Mouse (Mus musculus) midbrain, embryonic 12.5 days (tissue): Measurements from ENCODE around the gene Hnrnpul2. TPM values are rescaled to one million over a fixed set of nuclear protein-coding genes. Genes with fewer than 3 reads are reported as not detected.
"Not testable (repeated sequence)": the region's sequence is repeated elsewhere in the genome, so short reads cannot be mapped to it uniquely, and the experiment has no call there.

Source experiments
- ATAC-seq: fragments of 200-750 bp; cut with Nextera tagmentation; 2 replicates; pipeline ENCODE4 v1.8.0; 2017; ENCODE audit warnings: low read depth, moderate TSS enrichment, moderate library complexity; ENCODE audit not compliant: low FRiP score
- H3K27ac ChIP-seq: fragments of 300-500 bp; sonication (generic); replicated peaks from 2 replicates; pipeline ENCODE4 v1.5.1; 2016; ENCODE audit warnings: mild to moderate bottlenecking
- H3K27me3 ChIP-seq: fragments of 300-500 bp; sonication (generic); 2 replicates; pipeline ENCODE4 v1.6.1; 2016; ENCODE audit warnings: mild to moderate bottlenecking
- H3K36me3 ChIP-seq: fragments of 300-500 bp; sonication (generic); 2 replicates; pipeline ENCODE4 v1.6.1; 2016
- H3K4me1 ChIP-seq: fragments of 300-500 bp; sonication (generic); 2 replicates; pipeline ENCODE4 v1.6.1; 2016
- H3K4me2 ChIP-seq: fragments of 300-500 bp; sonication (generic); replicated peaks from 2 replicates; pipeline ENCODE4 v1.6.1; 2016; ENCODE audit warnings: mild to moderate bottlenecking, moderate library complexity
- H3K4me3 ChIP-seq: fragments of 300-500 bp; sonication (generic); 2 replicates; pipeline ENCODE4 v1.5.1; 2016; ENCODE audit warnings: mild to moderate bottlenecking
- H3K9ac ChIP-seq: fragments of 300-500 bp; sonication (generic); replicated peaks from 2 replicates; pipeline ENCODE4 v1.6.1; 2016; ENCODE audit warnings: mild to moderate bottlenecking, moderate library complexity
- H3K9me3 ChIP-seq: fragments of 300-500 bp; sonication (generic); 2 replicates; pipeline ENCODE4 v1.6.1; 2016; ENCODE audit warnings: mild to moderate bottlenecking
- WGBS: fragments of 180-500 bp; shearing (Covaris S2); methylation state at CpG from one replicate; pipeline ENCODE4 v1.1.7; 2016; 5-methylcytosine and 5-hydroxymethylcytosine counted together
- polyA plus RNA-seq: library from polyadenylated mRNA; unstranded; fragments of >200 nt; fragmentation: Nextera tagmentation; extraction: Ambion mirVana; gene quantifications from 2 replicates; pipeline ENCODE4 v1.2.1, GENCODE M21; 2016

Hnrnpul2 gene
- polyA plus RNA-seq, 1 experiment from 2014 or later, result 6.4 TPM

DNA sequence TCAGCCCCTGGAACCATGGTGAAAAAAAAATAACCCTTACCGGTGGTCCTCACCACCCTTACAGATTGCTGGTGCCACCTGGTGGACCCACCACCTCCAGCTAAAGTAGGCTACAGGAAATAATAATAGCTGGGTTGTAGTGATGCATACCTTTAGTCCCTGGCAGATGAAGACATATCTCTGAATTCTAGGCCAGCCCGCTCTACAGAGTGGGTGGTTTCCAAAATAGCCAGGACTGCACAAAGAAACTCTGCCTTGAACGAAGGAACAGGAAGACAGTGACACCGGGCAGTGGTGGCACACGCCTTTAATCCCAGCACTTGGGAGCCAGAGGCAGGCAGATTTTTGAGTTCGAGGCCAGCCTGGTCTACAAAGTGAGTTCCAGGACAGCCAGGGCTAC is 44.5 kb downstream of the Hnrnpul2 start:
- no peak for ATAC-seq
- 86% methylated on average over 6 of the region's 6 CpGs for WGBS

DNA sequence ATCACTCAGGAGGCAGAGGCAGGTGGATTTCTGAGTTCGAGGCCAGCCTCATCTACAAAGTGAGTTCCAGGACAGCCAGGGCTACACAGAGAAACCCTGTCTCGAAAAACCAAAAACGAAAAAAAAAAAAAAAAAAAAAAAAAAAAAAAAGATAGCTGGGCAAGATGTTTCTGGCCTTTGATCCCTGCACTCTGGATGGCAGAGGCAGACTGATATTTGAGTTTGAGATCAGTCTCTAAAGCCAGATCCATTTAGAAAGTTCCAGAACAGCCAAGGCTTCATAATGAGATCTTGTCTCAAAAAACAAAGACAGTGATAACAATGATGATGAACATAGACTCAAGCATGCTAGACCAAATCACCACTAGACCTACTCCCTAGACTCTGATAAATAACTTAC is 50.6 kb downstream of the Hnrnpul2 start:
- H3K4me2 ChIP-seq, H3K9ac ChIP-seq, H3K4me3 ChIP-seq, ATAC-seq, H3K9me3 ChIP-seq, H3K27me3 ChIP-seq, H3K27ac ChIP-seq: not testable (repeated sequence)
- peaks cover 13% of the 10 kb centered on the region for H3K4me1 ChIP-seq
- WGBS, result 82% methylated on average over 3 of the region's 3 CpGs
- H3K36me3 ChIP-seq, result peaks cover 24% of the 10 kb centered on the region

More for the DNA sequence above, 44.5 kb downstream of the Hnrnpul2 start:
- Histone ChIP-seq H3K27ac (no peak overlapping the region), H3K36me3 (no peaks in the 10 kb centered on the region), H3K4me2 (no peak overlapping the region), H3K4me3 (no peak overlapping the region), H3K27me3 (no peaks in the 10 kb centered on the region), H3K9ac (no peak overlapping the region), H3K4me1 (no peaks in the 10 kb centered on the region), H3K9me3 (no peaks in the 10 kb centered on the region)

DNA sequence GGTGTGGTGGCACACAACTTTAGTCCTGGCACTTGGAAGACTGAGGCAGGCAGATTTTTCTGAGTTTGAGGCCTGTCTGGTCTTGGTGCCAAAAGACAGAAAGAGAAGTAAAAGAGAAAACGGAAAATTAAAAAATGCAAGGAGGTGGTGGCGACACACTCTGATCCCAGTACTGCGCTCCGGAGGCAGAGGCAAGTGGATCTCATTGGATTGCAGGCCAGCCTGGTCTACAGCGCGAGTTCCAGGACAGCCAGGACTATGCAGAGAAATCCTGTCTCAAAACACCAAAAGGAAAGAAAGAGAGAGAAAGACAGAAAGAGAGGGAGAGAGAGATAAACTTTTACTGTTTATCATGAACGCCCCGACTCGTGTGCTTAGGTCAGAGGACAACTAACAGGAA is 51.0 kb downstream of the Hnrnpul2 start:
- Histone ChIP-seq H3K4me3 (peak overlapping the region; percentile 93), H3K4me2 (peak overlapping the region; percentile 91), H3K27me3 (no peaks in the 10 kb centered on the region), H3K9me3 (no peaks in the 10 kb centered on the region), H3K9ac (peak overlapping the region; percentile 94), H3K4me1 (peaks cover 13% of the 10 kb centered on the region), H3K27ac (peak overlapping the region; percentile 73), H3K36me3 (peaks cover 28% of the 10 kb centered on the region)
- peak; percentile 50 for ATAC-seq
- WGBS, result 61% methylated on average over 9 of the region's 9 CpGs

DNA sequence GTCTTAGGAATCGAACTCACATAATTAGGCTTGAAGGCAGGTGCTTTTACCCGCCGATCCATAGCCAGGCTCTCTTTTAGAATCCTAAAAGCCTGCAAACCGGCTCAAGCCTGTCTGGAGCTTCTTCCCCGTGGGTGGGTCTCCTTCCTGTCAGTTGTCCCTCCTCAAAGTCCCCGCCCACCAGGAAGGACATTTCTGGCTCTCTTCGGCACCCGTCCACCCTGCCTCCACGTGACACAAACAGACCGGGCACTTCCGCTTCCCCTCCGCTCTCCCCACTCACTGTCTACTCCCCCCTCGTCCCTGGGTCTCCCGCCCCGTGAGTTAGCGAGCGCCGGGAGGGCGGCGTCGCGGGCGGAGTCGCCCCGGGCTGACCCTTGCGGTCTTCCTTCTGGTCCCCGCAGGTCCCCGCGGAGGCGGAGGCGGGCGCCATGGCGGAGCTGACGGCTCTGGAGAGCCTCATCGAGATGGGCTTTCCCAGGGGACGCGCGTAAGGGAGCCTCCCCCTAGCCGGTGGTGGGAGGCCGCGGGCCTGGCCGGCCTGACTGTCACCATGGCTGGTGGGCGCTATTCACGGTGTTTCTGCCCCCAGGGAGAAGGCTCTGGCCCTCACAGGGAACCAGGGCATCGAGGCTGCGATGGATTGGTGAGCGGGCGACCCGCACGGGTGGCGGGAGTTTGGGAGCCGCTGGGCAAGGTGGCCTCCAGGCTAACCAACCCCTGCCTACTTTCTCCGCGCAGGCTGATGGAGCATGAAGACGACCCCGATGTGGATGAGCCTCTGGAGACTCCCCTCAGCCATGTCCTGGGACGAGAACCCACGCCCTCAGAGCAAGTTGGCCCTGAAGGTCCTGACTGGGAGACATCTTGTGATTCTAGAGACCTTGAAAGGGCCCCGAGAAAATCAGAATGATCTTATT is 51.7 kb downstream of the Hnrnpul2 start, which contains the start of gene Ubxn1:
Gene Ubxn1 (plus strand): TSS at position 230 of the 920 bp plus-strand sequence.
- peak; percentile 99 for ATAC-seq
- peak within 1 kb of the TSS; percentile 94 for H3K9ac ChIP-seq
- no peaks in the 10 kb centered on the region for H3K27me3 ChIP-seq
- 1% methylated on average over 59 of the region's 59 CpGs for WGBS
- H3K36me3 ChIP-seq, result peaks cover 35% of the 10 kb centered on the region
- peak within 1 kb of the TSS; percentile 93 for H3K4me3 ChIP-seq
- H3K4me1 ChIP-seq, result peaks cover 13% of the 10 kb centered on the region
- peak within 1 kb of the TSS; percentile 91 for H3K4me2 ChIP-seq
- H3K27ac ChIP-seq, result peak within 1 kb of the TSS; percentile 73
- H3K9me3 ChIP-seq, result no peaks in the 10 kb centered on the region

DNA sequence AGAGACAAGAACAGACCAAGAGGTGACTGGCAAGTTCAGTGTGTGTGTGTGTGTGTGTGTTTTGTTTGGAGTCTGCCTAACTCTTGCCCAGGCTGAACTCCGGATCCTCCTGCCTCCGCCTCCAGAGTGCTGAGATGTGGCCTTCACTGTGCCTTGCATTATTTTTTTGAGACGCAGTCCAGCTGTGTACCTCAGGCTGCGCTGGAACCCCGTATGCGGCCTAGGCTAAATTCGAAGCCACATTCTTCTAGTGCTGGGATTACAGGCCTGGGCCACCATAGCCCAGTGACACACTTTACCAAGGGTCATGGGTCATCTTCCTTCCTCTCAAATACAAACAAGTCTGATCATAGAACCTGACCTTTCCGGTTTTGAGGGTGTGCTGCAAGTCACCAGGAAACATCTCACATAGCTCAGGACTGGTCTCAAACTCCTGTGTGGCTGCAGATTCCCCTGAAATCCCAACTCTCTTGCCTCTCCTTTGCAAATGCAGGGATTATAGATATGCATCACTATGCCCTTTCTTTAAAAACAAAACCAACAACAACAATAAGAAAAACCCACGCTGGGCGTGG is 52.5 kb downstream of the Hnrnpul2 start:
- H3K9me3 ChIP-seq, result no peaks in the 10 kb centered on the region
- H3K27ac ChIP-seq, result peak overlapping the region; percentile 73
- H3K4me1 ChIP-seq, result peaks cover 13% of the 10 kb centered on the region
- ATAC-seq, result no peak
- H3K27me3 ChIP-seq, result no peaks in the 10 kb centered on the region
- WGBS, result 75% methylated on average over 10 of the region's 10 CpGs
- H3K4me3 ChIP-seq, result peak overlapping the region; percentile 93
- H3K4me2 ChIP-seq, result peak overlapping the region; percentile 91
- H3K9ac ChIP-seq, result peak overlapping the region; percentile 94
- peaks cover 43% of the 10 kb centered on the region for H3K36me3 ChIP-seq

DNA sequence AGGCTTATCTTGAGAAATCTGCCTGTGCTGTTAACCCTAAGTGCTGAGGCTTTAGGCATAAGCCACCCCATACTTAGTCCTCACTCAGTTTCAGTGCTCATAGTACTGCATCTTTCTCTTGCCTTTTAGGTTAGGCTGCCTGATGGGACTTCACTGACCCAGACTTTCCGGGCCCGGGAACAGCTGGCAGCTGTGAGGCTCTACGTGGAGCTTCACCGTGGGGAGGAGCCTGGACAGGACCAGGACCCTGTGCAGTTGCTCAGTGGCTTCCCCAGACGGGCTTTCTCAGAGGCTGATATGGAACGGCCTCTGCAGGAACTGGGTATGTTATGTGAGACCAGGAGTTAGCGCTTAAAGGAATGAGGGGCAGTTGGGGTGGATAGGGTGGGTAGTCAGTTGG is 55.2 kb downstream of the Hnrnpul2 start:
- Histone ChIP-seq H3K4me1 (peaks cover 19% of the 10 kb centered on the region), H3K4me3 (no peak overlapping the region), H3K9ac (no peak overlapping the region), H3K27ac (no peak overlapping the region), H3K36me3 (peaks cover 51% of the 10 kb centered on the region), H3K9me3 (no peaks in the 10 kb centered on the region), H3K27me3 (no peaks in the 10 kb centered on the region), H3K4me2 (no peak overlapping the region)
- ATAC-seq, result no peak
- WGBS, result 95% methylated on average over 7 of the region's 7 CpGs

DNA sequence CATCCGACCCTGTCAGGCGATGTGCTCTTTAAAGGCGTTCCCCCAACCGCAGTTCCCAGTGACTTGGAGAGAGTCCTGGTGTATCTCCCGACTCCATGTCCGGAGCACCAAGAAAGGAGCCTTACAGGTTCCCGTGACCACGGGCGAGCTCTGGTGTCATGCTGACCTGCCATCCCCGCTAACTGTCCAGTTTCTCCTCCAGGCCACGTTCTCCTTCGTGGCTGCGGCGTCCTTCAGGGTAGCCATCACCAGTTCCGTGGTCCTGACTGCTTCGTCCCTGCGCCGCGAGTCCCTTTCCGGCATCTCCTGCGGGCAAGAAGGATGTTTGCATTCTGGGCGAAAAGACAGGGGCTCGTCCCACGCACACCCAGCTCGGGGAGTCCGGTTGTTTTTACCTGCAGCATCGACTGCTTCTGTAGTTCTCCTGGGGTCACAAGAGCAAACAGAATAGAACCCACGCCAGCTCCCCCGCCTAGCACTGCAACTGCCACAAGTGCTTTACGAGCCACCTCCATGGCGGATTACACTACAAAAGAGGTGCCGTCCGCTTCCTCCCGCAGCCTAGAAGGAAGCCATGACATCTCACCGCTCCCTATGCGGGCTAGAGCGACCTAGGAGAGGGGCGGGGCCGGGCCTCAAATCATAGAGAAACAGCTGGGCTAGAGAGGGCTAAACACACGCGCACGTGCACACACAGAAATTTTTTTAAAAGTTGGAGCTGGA is 60.7 kb downstream of the Hnrnpul2 start, which contains the start of gene Uqcc3:
Gene Uqcc3 (minus strand): TSS at position 613 of the 723 bp plus-strand sequence.
- peak within 1 kb of the TSS; percentile 69 for H3K4me3 ChIP-seq
- peaks cover 27% of the 10 kb centered on the region for H3K36me3 ChIP-seq
- peak within 1 kb of the TSS; percentile 92 for H3K4me2 ChIP-seq
- peak within 1 kb of the TSS; percentile 80 for H3K9ac ChIP-seq
- WGBS, result under 1% methylated on average over 42 of the region's 42 CpGs
- peak within 1 kb of the TSS; percentile 83 for H3K27ac ChIP-seq
- peak; percentile 98 for ATAC-seq
- H3K9me3 ChIP-seq, result no peaks in the 10 kb centered on the region
- H3K27me3 ChIP-seq, result no peaks in the 10 kb centered on the region
- H3K4me1 ChIP-seq, result peaks cover 12% of the 10 kb centered on the region

DNA sequence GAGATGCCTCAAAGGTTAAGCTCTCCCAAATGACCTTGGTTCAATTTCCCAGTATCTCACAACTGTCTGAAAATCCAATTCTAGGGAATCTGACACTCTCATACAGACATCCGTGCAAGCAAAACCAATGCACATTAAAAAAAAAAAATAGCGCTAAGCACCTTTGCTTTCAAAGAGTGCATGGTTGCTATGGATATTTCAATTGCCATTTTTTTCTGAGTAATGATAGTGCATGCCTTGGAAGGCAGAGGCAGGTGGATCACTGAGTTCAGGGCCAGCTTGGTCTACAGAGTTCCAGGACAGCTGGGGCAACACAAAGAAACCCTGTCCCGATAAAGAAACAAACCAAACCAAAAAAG is 61.2 kb downstream of the Hnrnpul2 start:
- peaks cover 21% of the 10 kb centered on the region for H3K36me3 ChIP-seq
- peaks cover 12% of the 10 kb centered on the region for H3K4me1 ChIP-seq
- H3K27ac ChIP-seq, result no peak overlapping the region
- peak overlapping the region; percentile 80 for H3K9ac ChIP-seq
- 14% methylated on average over 3 of the region's 3 CpGs for WGBS
- 0 out of 2 replicates have a peak, but pooled peaks have one; percentile 8 for ATAC-seq
- peak overlapping the region; percentile 69 for H3K4me3 ChIP-seq
- H3K27me3 ChIP-seq, result no peaks in the 10 kb centered on the region
- no peaks in the 10 kb centered on the region for H3K9me3 ChIP-seq
- H3K4me2 ChIP-seq, result peak overlapping the region; percentile 92

DNA sequence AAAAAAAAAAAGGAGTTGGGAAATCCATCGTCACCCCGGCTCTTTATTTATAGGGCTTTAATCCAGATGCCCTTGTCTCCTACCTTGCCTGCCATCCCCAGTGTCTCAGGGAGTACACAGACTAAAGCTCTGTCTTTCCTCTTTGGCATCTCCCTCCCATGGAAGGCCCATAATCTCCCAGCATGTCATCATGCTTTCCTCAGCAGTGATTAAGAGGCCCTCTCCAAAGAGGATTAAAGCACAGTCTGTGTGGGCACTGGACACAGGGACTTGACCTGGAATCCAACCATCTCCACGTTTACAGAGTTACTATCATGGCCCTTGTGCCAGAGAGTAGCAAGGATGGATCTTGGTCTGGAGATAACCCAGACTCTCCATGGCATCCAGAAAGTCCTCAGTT is 63.8 kb downstream of the Hnrnpul2 start, which contains the start of the genes Lbhd1 and Gm49403:
Gene Lbhd1 (plus strand): TSS at position 117 of the 400 bp plus-strand sequence.
Gene Gm49403 (plus strand): TSS at position 315 of the 400 bp plus-strand sequence.
- Histone ChIP-seq H3K4me1 (peaks cover 23% of the 10 kb centered on the region), H3K4me3 (no peak within 1 kb of the TSS), H3K9me3 (no peaks in the 10 kb centered on the region), H3K36me3 (0 out of 2 replicates have a peak, but pooled peaks cover 3% of the 10 kb centered on the region), H3K27ac (no peak within 1 kb of the TSS), H3K4me2 (no peak within 1 kb of the TSS), H3K27me3 (no peaks in the 10 kb centered on the region), H3K9ac (no peak within 1 kb of the TSS)
- 65% methylated on average over 3 of the region's 3 CpGs for WGBS
- ATAC-seq, result no peak
